Mouse (Mus musculus) kidney, adult 9 months (tissue): ENCODE data around the gene Adprhl2.

Source experiments
- DNase-seq: peaks from one replicate; pipeline ENCODE4 v3.0.0; 2022

Gene Adprhl2

DNA sequence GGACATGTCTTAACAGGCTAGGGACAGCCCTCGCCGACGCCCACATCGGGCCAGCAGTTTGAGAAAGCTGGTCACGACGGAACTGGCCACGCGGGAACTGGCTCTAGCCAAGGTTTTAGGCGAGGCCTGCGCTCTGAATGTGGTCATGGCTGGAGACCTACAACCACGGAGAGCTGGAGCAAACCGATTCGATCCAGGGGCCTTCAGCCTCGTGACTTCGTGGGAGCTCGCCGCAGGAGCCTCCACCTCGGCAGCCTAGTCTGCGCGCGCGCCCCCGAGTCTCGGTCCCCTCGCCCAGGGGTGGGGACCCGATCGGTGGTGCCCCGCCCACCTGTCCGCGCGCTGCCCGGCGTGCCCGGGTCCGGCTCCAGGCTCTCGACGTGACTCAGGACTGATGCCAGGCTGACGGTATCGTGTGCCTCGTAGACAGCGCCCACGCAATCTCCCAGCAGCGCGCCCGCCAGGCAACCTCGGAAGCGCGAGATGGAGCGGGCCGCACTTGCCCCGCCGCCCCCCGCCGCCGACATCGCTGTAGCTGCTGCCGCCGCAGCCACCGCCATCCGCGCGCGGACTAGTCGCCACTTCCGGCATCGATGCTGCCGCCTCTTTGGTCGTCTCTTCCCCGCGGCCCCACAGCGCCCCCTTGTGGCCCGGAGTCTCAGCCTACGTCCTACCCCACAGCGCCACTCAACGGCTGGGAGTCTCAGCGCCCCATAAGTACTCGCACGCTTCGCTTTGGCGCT lies at the start of gene Adprhl2:
TSS of gene Adprhl2 (minus strand) at position 593 of the 743 bp plus-strand sequence.
- peak; percentile 97 for DNase-seq

- DNase-seq, result no peak
These were observed 38.6 kb upstream of the Adprhl2 start for GRCm38 (mm10) chr4:126360069-126360468.

GRCm38 (mm10) chr4:126343451-126343850 lies 21.9 kb upstream of the Adprhl2 start:
- DNase-seq, result peak; percentile 45

- no peak for DNase-seq
These were observed 18.0 kb upstream of the Adprhl2 start for GRCm38 (mm10) chr4:126339461-126339860.

- peak; percentile 19 for DNase-seq
These were observed 10.9 kb upstream of the Adprhl2 start for GRCm38 (mm10) chr4:126332358-126332757.

GRCm38 (mm10) chr4:126331751-126332150 lies 10.2 kb upstream of the Adprhl2 start:
- no peak for DNase-seq

- DNase-seq, result no peak
These were observed 8.8 kb upstream of the Adprhl2 start for GRCm38 (mm10) chr4:126330295-126330694.

DNA sequence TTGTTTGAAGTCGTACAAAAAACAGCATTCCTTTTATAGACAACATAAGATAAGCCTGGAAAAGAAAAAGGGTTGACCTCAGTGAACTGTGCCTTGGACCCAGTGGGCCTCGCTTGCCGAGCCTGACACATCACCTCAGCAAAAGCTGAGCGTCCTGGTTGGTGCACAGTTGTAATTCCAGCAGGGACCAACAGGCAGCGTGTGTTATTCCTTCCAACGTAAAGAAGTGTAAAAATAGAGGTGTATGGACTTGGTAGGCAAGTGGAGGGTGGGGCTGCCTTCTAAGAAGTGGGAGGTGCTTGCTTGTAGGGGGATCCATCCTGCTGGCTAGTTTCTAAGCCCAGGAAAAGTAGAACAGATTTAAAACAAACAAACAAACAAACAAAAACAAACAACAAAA lies 4.5 kb upstream of the Adprhl2 start:
- no peak for DNase-seq

- no peak for DNase-seq
These were observed 3.9 kb upstream of the Adprhl2 start, which contains the start of gene Tekt2 for GRCm38 (mm10) chr4:126325281-126325861. Tekt2 (minus strand) TSS chr4:126325688.

DNA sequence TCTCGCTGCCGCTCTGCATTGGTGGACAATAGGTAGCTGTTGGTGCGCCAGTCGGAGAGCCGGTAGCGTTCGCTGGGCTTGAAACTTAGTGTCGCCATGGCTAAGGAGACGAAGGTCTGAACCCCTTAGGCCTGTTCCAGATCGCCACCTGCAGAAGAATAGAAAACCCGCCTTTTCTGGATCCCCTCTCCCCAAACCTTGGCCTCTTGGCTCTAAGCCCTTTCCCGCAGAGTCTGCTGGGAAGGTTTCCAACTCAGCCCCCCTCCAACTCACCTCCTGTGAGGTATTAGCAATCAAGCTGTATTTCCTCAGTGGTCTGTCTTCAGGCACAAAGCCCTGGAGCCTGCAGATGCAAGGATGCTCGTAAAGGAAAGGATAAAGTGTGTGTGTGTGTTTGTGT lies 3.4 kb upstream of the Adprhl2 start:
- DNase-seq, result no peak

DNA sequence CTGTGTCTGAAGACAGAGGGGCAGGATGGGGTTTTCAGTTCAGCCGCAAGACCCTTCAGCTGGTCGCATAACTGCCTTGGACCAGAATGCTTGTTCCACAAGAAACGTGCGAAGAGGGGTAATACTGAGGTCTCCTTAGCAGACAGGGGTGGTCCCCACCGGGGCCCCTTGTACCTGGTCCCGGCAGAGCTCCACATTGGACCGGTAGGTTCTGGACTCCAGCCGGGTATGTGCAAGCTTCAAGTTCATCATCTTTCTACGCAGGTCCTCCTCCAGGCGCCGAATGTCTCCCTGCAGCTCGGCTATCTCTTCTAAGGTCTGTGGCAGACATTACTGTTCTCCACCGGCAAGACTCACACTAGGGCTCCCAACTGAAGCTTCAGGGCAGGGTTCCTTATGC lies 1.1 kb upstream of the Adprhl2 start:
- DNase-seq, result no peak

- no peak for DNase-seq
These were observed 480 bp upstream of the Adprhl2 start for GRCm38 (mm10) chr4:126321854-126322511.

- no peak for DNase-seq
These were observed 1.7 kb downstream of the Adprhl2 start for GRCm38 (mm10) chr4:126319806-126320205.

GRCm38 (mm10) chr4:126316443-126317040 lies 5.0 kb downstream of the Adprhl2 start:
- no peak for DNase-seq

DNA sequence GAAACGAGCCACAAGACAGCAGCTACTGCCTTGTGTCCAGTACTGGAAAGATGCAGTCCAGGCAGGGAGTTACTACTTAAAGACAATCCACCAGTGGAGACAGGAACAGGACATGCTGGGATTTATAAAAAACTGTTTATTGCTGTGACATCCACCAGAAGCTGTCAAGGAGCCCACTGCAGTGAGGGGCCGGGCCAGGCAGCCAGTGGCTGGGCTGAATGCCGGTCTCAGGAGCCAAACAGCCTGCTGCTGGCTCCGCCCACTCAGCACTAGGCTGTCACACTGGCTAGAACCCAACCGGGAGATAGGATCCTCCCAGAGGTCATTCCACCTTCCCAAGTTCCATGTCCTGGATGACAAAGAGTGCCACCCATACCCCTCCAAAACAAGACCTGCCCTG lies 5.6 kb downstream of the Adprhl2 start:
- peak; percentile 44 for DNase-seq

DNA sequence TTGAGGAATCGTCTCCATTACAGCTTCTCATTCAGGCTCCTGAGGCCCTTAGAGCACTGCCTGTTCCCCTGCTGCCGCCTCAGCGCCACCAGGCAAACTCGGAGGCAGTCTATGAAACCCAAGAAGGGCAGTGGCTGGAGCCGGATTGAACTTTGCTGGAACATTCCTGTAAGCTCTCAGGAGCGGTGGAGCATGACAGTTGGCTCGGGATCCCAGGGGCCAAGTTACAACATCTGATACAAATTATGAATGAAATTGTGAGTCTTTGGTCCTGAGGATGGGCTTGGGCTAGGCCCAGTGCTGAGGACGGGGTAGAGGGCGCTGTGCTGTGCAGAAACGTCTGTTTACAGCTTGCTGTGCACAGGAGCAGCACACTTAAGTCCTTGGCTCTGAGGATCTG lies 7.1 kb downstream of the Adprhl2 start:
- DNase-seq, result peak; percentile 81

GRCm38 (mm10) chr4:126313202-126313601 lies 8.3 kb downstream of the Adprhl2 start:
- DNase-seq, result no peak

DNA sequence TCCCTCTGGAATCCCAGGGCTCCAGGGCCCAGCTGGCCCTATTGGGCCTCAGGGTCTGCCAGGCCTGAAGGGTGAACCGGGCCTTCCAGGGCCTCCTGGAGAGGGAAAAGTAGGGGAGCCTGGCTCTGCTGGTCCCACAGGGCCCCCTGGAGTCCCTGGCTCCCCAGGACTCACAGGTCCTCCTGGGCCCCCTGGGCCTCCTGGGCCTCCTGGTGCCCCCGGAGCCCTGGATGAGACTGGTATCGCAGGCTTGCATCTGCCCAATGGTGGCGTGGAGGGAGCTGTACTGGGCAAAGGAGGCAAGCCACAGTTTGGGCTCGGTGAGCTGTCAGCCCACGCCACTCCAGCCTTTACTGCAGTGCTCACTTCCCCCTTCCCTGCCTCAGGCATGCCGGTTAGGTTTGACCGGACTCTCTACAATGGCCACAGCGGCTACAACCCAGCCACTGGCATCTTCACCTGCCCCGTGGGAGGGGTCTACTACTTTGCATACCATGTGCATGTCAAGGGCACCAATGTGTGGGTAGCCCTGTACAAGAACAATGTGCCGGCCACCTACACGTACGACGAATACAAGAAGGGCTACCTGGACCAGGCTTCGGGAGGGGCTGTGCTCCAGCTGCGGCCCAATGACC lies 9.8 kb downstream of the Adprhl2 start:
- no peak for DNase-seq

DNA sequence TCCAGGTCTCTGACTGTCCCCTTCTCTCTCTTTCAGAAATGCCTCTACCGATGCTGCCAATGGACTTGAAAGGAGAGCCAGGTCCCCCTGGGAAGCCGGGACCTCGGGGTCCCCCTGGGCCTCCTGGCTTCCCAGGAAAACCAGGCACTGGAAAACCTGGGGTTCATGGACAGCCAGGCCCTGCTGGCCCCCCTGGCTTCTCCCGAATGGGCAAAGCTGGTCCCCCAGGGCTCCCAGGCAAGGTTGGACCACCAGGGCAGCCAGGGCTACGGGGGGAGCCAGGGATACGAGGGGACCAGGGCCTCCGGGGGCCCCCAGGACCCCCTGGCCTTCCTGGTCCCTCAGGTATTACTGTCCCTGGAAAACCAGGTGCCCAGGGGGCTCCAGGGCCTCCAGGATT lies 11.2 kb downstream of the Adprhl2 start:
- DNase-seq, result no peak

- DNase-seq, result peak; percentile 90
These were observed 11.6 kb downstream of the Adprhl2 start for GRCm38 (mm10) chr4:126309922-126310309.

- DNase-seq, result no peak
These were observed 12.1 kb downstream of the Adprhl2 start for GRCm38 (mm10) chr4:126309211-126309921.

DNA sequence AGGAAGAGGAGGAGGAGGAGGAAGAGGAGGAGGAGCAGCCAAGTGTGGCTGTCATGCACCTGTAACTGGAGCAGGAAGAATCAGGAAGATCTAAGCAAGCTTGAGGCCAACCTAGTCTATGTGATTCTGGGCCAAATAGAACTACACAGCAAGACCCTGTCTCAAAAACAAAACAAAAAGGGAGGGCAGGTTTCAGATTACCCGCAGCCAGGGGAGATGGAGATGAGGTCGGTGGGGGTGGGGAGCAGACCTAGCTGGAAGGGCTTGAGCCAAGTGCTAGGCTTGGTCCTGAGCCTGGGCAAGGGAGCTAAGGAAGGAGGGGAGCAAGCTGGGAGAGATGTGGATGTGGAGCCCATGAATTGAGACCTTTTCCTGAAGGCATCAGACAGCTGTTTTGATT lies 14.7 kb downstream of the Adprhl2 start:
- no peak for DNase-seq

DNA sequence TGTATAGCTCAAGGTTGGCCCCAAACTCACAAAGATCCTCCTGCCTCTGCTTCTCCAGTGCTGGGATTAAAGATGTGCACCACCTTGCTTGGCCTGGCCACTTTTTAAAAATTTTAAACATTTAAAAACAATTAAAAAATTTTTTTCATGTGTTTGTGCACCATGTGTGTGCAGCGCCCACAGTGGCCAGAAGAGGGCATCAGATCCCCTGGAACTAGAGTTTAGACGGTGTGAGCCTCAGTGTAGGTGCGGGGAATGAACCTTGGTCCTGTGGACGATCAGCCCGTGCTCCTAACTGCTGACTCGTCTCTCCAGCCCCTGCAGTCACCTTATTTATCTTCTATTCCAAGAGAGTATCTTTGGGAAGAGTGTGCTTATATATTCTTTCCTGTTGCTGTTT lies 15.4 kb downstream of the Adprhl2 start:
- no peak for DNase-seq
